Mouse (Mus musculus): ENCODE measurements around the gene Pid1. TPM values are rescaled to one million over a fixed set of nuclear protein-coding genes. Genes with fewer than 3 reads are reported as not detected.

The Pid1 gene
- 105 and 107 TPM in 2 replicates for polyA plus RNA-seq (2015; fragmentation: Nextera tagmentation; extraction: Ambion mirVana)

DNA sequence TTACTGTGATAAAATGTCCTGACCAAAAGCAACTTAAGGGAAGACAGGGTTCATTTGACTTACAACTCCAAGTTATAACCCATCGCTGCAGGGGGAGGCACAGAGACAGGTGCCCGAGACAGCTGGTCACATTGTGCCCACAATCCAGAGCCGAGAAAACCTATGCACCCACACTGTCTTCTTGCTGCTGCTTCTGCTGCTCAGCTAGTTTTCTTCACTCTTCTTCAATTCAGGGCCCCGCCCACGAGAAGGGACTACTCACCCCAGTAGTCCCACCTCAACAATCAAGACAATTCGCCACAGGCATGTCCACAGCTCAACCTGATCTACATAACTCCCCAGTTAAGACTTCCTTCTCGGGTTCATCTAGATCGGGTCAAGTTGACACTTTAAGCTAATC lies at the start of gene Pid1:
Gene Pid1, minus strand, starts transcription at position 214 of the 400 bp plus-strand sequence.
- Histone ChIP-seq H3K4me2 (ENCODE audit: low read length) (no peak within 1 kb of the TSS), H3K27ac (ENCODE audit: low read depth, low read length) (no peak within 1 kb of the TSS), H3K9ac (ENCODE audit: low read depth, low read length) (no peak within 1 kb of the TSS), H3K27me3 (replicated peaks; ENCODE audit: control insufficient read depth, insufficient read depth, low read length) (no peaks in the 10 kb centered on the region), H3K9me3 (ENCODE audit: control insufficient read depth, low read length) (no peaks in the 10 kb centered on the region), H3K36me3 (ENCODE audit: control insufficient read depth, insufficient read depth, low read length) (no peaks in the 10 kb centered on the region), H3K4me1 (ENCODE audit: control insufficient read depth, insufficient read depth, low read depth, low read length) (no peaks in the 10 kb centered on the region), H3K4me3 (ENCODE audit: low read length) (no peak within 1 kb of the TSS)
- no peak for ATAC-seq
- 93% methylated on average over 8 of the region's 8 CpGs for WGBS

DNA sequence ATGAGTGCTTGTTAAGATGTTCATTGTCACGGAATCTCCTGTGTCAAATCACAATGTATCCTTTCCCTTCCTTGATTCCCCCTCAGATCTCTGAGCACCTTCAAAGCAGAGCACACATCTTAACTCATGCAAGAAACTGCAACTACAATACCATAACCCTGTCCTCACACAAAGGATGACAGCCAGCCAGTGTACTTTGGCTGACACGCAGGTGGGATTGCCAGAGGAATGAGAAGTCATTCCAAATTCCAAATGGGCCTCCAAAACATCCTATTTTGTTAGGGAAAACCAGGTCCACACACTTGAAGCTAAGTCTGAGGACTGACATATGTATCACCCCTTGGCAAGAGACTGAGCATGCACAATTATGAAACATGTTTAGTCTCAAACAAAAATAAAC lies 45.5 kb upstream of the Pid1 start:
- Histone ChIP-seq H3K36me3 (ENCODE audit: control insufficient read depth, insufficient read depth, low read length) (peaks cover 5% of the 10 kb centered on the region; the same call in 1 of the 2 replicates), H3K4me3 (ENCODE audit: low read length) (no peak overlapping the region), H3K4me1 (ENCODE audit: control insufficient read depth, insufficient read depth, low read depth, low read length) (no peaks in the 10 kb centered on the region), H3K9me3 (ENCODE audit: control insufficient read depth, low read length) (no peaks in the 10 kb centered on the region), H3K4me2 (ENCODE audit: low read length) (no peak overlapping the region), H3K27ac (ENCODE audit: low read depth, low read length) (no peak overlapping the region), H3K9ac (ENCODE audit: low read depth, low read length) (no peak overlapping the region), H3K27me3 (replicated peaks; ENCODE audit: control insufficient read depth, insufficient read depth, low read length) (no peaks in the 10 kb centered on the region)
- no peak for ATAC-seq
- 68% methylated on average over 2 of the region's 2 CpGs for WGBS

DNA sequence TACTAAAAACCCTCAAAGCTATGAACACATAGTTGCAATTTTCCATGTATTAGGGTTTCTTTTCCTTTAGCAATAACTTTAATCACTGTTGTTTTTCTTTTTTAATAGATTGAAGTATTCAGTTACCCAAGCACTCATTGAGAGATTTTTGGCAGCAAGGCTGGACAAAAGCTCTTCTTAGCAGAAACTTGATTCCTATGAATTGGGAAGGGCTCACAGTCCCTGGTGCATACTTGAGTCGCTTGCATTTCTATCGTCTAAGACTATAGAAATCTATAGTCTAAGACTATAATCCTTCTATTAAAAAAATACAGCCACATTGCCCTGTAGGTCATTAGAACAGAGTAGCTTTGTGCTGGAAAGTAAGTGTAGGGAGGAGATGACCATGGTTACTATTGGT lies 44.9 kb upstream of the Pid1 start:
- H3K4me3 ChIP-seq (ENCODE audit: low read length) = no peak overlapping the region
- H3K9ac ChIP-seq (ENCODE audit: low read depth, low read length) = no peak overlapping the region
- H3K36me3 ChIP-seq (ENCODE audit: control insufficient read depth, insufficient read depth, low read length) = peaks cover 5% of the 10 kb centered on the region; the same call in 1 of the 2 replicates
- ATAC-seq = no peak
- no peak overlapping the region for H3K4me2 ChIP-seq (ENCODE audit: low read length)
- H3K9me3 ChIP-seq (ENCODE audit: control insufficient read depth, low read length) = no peaks in the 10 kb centered on the region
- no peaks in the 10 kb centered on the region for H3K27me3 ChIP-seq (replicated peaks; ENCODE audit: control insufficient read depth, insufficient read depth, low read length)
- no peak overlapping the region for H3K27ac ChIP-seq (ENCODE audit: low read depth, low read length)
- 89% methylated on average over 2 of the region's 2 CpGs for WGBS
- H3K4me1 ChIP-seq (ENCODE audit: control insufficient read depth, insufficient read depth, low read depth, low read length) = no peaks in the 10 kb centered on the region

DNA sequence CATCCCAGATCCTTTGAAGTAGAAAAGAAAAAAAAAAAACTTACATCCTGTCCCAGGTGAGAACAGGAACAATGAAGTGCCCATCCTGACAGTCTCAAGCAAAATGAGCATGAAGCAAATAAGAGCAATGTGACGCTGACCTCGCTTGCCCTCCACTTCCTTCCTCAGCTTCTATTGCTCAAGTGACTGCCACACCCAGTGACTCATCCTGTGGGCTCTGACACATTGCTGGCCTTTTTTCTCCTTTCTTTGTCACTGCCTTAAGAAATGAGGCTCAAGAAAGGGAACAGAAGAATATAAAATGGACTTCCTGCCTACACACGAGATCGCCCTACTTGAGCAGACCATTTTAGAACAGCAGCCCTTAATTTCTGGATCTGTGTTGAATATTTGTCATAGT lies 42.9 kb upstream of the Pid1 start:
- H3K4me3 ChIP-seq (ENCODE audit: low read length) = no peak overlapping the region
- no peaks in the 10 kb centered on the region for H3K9me3 ChIP-seq (ENCODE audit: control insufficient read depth, low read length)
- H3K9ac ChIP-seq (ENCODE audit: low read depth, low read length) = no peak overlapping the region
- H3K4me1 ChIP-seq (ENCODE audit: control insufficient read depth, insufficient read depth, low read depth, low read length) = no peaks in the 10 kb centered on the region
- no peak overlapping the region for H3K4me2 ChIP-seq (ENCODE audit: low read length)
- ATAC-seq = no peak
- 85% methylated on average over 4 of the region's 4 CpGs for WGBS
- no peak overlapping the region for H3K27ac ChIP-seq (ENCODE audit: low read depth, low read length)
- no peaks in the 10 kb centered on the region for H3K27me3 ChIP-seq (replicated peaks; ENCODE audit: control insufficient read depth, insufficient read depth, low read length)
- no peaks in the 10 kb centered on the region; the same call in 1 of the 2 replicates for H3K36me3 ChIP-seq (ENCODE audit: control insufficient read depth, insufficient read depth, low read length)

DNA sequence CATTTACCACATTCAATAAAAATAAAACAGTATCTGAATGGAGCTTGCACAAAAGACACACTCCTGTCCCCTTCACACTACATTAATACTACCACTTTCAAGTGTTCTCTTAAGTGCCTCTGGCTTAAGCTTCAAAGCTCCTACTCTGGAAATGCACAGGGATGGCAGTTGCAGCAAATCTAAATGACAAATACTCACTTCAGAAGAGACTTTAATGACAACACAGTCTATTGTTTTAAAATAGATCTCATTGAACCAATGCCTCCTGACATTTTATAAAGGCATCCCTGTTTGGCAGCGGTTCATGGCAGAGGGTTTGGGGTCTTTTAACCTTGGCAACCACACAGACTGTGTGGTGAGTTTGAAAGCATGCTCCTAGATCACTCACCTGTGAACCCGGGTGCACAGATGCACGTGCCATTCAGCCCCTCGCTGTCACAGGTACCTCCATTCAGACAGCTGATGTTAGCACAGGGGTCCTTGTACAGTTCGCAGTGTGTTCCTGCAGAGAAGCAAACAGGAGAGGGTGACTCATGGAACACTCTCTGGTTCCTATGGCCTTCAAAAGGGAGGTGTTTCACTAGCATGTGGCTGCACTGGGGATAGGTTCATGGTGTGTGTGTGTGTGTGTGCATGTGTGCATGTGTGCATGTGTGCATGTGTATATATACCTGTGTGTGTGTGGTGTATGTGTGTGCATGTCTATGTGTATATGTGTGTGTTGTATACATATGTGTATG lies 41.7 kb upstream of the Pid1 start:
- WGBS = 84% methylated on average over 5 of the region's 5 CpGs
- Histone ChIP-seq H3K27me3 (replicated peaks; ENCODE audit: control insufficient read depth, insufficient read depth, low read length) (no peaks in the 10 kb centered on the region), H3K4me2 (ENCODE audit: low read length) (no peak overlapping the region), H3K4me3 (ENCODE audit: low read length) (no peak overlapping the region), H3K9me3 (ENCODE audit: control insufficient read depth, low read length) (no peaks in the 10 kb centered on the region), H3K4me1 (ENCODE audit: control insufficient read depth, insufficient read depth, low read depth, low read length) (no peaks in the 10 kb centered on the region), H3K27ac (ENCODE audit: low read depth, low read length) (no peak overlapping the region), H3K9ac (ENCODE audit: low read depth, low read length) (no peak overlapping the region), H3K36me3 (ENCODE audit: control insufficient read depth, insufficient read depth, low read length) (no peaks in the 10 kb centered on the region)
- no peak; the same call in 1 of the 2 replicates for ATAC-seq

DNA sequence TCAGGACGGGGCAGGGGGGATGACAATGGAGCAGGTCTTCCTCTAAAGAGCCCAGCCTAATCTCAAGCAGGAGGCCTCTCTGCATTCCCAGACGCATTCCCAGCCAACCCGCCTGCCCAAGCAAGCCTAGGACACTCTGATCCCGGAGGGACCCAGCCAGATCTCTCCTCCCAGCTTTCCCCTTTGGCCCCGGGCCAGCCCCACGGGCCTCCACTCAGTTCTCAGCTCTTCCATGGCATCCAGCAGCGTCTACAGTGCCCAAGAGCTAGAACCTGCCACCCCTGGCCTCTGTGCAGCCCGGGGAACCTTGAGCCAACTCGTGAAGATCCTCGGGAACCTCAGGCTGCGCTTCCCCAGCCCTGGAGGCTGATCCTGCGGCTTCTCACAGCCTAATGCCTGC lies 40.9 kb upstream of the Pid1 start:
- Histone ChIP-seq H3K27ac (ENCODE audit: low read depth, low read length) (no peak overlapping the region), H3K4me3 (ENCODE audit: low read length) (no peak overlapping the region), H3K27me3 (replicated peaks; ENCODE audit: control insufficient read depth, insufficient read depth, low read length) (no peaks in the 10 kb centered on the region), H3K9me3 (ENCODE audit: control insufficient read depth, low read length) (no peaks in the 10 kb centered on the region), H3K4me1 (ENCODE audit: control insufficient read depth, insufficient read depth, low read depth, low read length) (no peaks in the 10 kb centered on the region), H3K36me3 (ENCODE audit: control insufficient read depth, insufficient read depth, low read length) (no peaks in the 10 kb centered on the region), H3K4me2 (ENCODE audit: low read length) (no peak overlapping the region), H3K9ac (ENCODE audit: low read depth, low read length) (no peak overlapping the region)
- 0 out of 2 replicates have a peak, but pooled peaks have one; percentile 58 for ATAC-seq
- 56% methylated on average over 12 of the region's 12 CpGs for WGBS

DNA sequence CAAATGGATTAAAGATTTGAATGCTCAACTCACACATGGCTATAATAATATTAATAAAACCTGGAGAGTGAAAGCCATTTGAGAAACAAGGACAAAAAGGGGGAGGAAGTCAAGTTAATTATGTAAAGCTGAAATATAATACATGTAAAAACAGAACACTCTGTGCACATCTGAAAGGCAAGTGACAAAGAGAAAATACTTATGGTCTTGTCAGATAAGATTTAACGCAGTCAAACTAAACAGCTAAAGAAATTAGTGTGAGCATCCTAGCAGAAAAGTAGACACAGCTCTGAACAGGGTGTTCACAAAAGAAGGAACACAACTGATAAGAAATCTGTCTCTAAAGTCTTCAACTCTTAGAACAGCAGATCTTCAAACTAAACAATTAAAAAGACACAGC lies 38.2 kb upstream of the Pid1 start:
- H3K9ac ChIP-seq (ENCODE audit: low read depth, low read length) = no peak overlapping the region
- H3K9me3 ChIP-seq (ENCODE audit: control insufficient read depth, low read length) = no peaks in the 10 kb centered on the region
- H3K27ac ChIP-seq (ENCODE audit: low read depth, low read length) = no peak overlapping the region
- no peak overlapping the region for H3K4me3 ChIP-seq (ENCODE audit: low read length)
- no peaks in the 10 kb centered on the region for H3K4me1 ChIP-seq (ENCODE audit: control insufficient read depth, insufficient read depth, low read depth, low read length)
- no peak for ATAC-seq
- no peak overlapping the region for H3K4me2 ChIP-seq (ENCODE audit: low read length)
- WGBS = 85% methylated on average over 1 of the region's 1 CpGs
- H3K27me3 ChIP-seq (replicated peaks; ENCODE audit: control insufficient read depth, insufficient read depth, low read length) = no peaks in the 10 kb centered on the region
- no peaks in the 10 kb centered on the region for H3K36me3 ChIP-seq (ENCODE audit: control insufficient read depth, insufficient read depth, low read length)

DNA sequence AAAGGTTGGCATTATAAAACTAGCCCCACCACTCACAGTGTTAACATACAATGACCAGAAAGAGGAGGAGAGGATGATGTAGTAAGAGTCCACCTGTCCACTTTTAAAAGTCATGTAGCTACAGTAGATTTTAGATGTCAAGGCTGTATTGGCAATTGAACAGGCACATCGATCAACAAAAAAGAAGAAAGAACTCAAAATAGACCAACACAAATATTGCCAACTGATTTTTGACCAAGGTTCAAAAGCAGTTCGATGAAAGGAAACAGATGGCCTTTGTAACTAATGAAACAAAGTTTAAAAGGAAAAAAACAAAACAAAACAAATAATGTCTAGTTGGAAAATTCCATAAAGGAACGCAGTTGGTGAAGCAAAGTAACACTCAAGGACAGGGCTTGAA lies 35.7 kb upstream of the Pid1 start:
- WGBS = 76% methylated on average over 3 of the region's 3 CpGs
- ATAC-seq = no peak
- no peaks in the 10 kb centered on the region for H3K4me1 ChIP-seq (ENCODE audit: control insufficient read depth, insufficient read depth, low read depth, low read length)
- no peaks in the 10 kb centered on the region for H3K9me3 ChIP-seq (ENCODE audit: control insufficient read depth, low read length)
- no peak overlapping the region for H3K27ac ChIP-seq (ENCODE audit: low read depth, low read length)
- no peaks in the 10 kb centered on the region for H3K27me3 ChIP-seq (replicated peaks; ENCODE audit: control insufficient read depth, insufficient read depth, low read length)
- H3K36me3 ChIP-seq (ENCODE audit: control insufficient read depth, insufficient read depth, low read length) = no peaks in the 10 kb centered on the region
- H3K4me2 ChIP-seq (ENCODE audit: low read length) = no peak overlapping the region
- no peak overlapping the region for H3K9ac ChIP-seq (ENCODE audit: low read depth, low read length)
- no peak overlapping the region for H3K4me3 ChIP-seq (ENCODE audit: low read length)

DNA sequence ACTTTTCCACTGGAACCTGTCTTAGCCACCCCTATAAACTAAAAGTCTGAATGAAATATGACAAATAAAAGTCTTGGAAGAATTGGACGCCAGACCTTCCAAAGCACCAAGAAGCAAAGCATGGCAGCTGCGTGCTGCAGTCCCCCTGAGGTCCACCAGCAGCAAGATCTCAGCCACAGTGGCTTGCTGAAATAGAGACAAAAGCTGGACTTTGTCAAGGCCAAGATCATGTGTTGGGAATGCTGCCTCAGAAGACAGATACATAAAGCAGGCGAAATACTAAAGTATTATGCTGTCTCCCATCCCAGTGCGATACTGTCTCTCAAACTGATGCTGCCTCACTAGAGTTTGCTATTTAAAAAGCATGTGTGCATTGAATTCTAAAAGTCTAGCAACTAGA lies 35.1 kb upstream of the Pid1 start:
- Histone ChIP-seq H3K27ac (ENCODE audit: low read depth, low read length) (no peak overlapping the region), H3K27me3 (replicated peaks; ENCODE audit: control insufficient read depth, insufficient read depth, low read length) (no peaks in the 10 kb centered on the region), H3K9me3 (ENCODE audit: control insufficient read depth, low read length) (no peaks in the 10 kb centered on the region), H3K4me3 (ENCODE audit: low read length) (no peak overlapping the region), H3K4me2 (ENCODE audit: low read length) (no peak overlapping the region), H3K4me1 (ENCODE audit: control insufficient read depth, insufficient read depth, low read depth, low read length) (no peaks in the 10 kb centered on the region), H3K36me3 (ENCODE audit: control insufficient read depth, insufficient read depth, low read length) (no peaks in the 10 kb centered on the region), H3K9ac (ENCODE audit: low read depth, low read length) (no peak overlapping the region)
- WGBS = 96% methylated on average over 4 of the region's 4 CpGs
- no peak for ATAC-seq
